Mouse (Mus musculus): ENCODE results near the gene Cacnb1.

DNA sequence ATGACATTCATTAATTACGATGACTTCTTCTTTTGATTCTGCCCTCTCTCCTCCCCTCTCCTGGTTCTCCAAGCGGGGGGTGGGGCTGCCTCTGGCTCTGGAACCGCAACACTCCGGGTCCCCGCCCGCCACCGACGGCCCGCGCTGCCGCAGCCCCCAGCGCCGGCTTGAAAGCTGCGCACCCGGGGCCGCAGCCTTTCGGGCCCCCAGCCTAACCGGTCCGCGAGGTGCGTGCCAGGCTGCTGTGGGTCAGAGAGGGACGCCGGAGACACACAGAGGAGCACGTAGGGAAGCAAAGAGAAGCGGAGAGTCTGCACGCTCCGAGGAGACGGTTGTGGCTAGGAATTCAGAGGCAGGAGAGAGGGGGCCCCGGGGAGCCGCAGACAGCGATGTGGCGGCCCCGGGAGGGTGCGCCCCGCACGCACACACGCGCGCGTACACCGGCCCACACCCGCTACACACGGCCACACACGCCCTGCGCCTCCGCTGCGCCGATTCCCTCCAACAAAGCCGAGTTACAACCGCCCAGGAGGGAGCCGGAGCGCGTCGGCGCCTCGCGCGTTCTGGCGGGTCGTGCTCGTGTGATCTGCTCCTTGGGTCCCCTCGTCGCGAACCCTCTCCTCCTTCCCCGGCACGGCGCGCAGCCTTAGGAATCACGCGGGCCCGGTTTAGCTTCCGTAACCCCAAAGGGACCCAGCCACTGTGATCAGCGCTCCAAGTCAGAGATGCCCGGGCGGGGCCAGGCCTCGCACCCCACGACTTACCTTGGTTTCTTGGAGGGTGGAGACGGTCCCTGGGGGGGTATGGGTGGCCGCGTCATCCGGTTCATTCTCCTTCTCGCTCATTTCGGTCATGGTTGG is 29.5 kb upstream of the Cacnb1 start:
- TF ChIP-seq EP300 (IDR thresholded peaks at IDR 0.05) (no peak), CTCF (IDR thresholded peaks at IDR 0.05) (no peak)
